Mouse (Mus musculus): ENCODE measurements around the gene Kcnk12. TPM values are rescaled to one million over a fixed set of nuclear protein-coding genes. Genes with fewer than 3 reads are reported as not detected.

Gene Kcnk12
- total RNA-seq, 2 experiments from 2014 or later, result not detected

DNA sequence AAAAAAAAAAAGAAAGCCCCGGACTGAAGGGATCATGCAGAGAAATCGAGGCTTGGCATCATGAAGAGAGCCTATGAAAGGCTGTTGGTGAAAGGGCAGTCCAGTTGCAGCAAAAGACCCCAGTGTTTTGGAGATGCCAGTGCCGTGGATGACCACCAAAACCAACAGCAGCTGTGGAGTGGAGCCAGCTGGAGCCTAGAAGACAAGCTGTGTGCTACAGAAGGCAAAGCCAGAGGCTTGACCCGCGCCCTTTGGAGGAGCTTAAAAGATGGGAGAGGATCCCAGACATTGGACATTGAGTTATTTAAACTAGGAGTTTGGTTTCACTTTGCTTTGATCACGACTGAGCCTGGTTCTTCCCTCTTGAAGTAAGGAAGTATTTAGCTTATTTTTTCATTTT is 9.6 kb downstream of the Kcnk12 start:
- DNase-seq, result no peak
- intact Hi-C loops (cut with DNase I; ENCODE audit: low total_unique reads), result no loop called here

DNA sequence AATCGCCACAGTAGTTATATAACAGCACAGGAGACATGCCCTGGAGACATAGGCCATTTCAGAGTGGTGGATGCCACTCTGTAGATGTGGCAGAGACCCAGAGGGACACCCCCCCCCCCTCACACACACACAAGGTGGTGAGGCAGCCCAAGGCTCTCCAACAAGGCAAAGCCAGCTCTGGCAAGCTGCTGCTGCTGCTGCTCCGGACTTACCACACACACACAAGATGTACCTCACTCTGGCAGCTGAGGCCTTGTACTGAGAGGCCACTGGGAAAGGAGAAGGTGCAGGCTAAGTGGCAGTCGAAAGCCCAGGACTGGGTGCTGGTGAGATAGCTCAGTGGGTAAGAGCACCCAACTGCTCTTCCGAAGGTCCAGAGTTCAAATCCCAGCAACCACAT is 10.1 kb downstream of the Kcnk12 start:
- intact Hi-C loops (cut with DNase I; ENCODE audit: low total_unique reads), result no loop called here
- no peak for DNase-seq

DNA sequence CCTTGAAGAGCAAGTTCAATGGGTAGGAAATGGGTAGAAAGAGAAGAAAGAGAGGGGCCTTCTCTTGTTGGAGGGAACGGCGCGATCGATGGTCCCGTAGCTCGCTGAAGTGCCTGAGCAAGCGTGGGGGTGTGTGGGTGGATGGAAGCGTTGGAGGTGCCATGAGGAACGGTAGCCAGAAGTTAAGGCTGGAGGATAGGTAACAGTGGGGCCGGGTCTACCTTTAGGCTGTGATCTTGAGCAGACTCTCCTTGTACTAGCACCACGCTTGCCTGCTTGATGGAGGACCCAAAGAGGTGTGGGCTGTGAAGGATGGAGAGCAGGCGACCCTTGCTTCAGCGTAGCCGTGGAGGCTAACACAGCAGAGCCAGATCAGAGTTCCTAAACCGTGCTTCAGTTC is 12.1 kb downstream of the Kcnk12 start:
- no peak for DNase-seq
- intact Hi-C loops (cut with DNase I; ENCODE audit: low total_unique reads), result no loop called here

DNA sequence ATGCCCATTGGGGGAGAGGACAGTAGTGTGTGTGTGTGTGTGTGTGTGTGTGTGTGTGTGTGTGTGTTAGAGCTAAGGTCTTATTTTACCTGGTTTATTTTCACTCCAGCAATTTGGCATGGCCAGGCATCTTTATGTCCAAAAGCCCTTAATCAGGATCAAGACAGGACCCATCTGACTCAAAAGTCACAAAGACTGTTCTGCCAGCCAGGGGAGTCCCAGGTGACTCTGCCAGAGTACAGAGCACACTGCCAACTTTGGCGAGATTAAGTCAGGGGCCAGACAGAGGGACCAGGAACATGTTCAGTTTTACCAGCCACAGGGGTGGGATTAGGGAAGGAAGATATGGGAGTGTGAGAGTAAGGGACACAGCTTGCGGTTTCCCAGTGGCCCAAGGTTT is 12.9 kb downstream of the Kcnk12 start:
- DNase-seq, result no peak
- intact Hi-C loops (cut with DNase I; ENCODE audit: low total_unique reads), result no loop called here

DNA sequence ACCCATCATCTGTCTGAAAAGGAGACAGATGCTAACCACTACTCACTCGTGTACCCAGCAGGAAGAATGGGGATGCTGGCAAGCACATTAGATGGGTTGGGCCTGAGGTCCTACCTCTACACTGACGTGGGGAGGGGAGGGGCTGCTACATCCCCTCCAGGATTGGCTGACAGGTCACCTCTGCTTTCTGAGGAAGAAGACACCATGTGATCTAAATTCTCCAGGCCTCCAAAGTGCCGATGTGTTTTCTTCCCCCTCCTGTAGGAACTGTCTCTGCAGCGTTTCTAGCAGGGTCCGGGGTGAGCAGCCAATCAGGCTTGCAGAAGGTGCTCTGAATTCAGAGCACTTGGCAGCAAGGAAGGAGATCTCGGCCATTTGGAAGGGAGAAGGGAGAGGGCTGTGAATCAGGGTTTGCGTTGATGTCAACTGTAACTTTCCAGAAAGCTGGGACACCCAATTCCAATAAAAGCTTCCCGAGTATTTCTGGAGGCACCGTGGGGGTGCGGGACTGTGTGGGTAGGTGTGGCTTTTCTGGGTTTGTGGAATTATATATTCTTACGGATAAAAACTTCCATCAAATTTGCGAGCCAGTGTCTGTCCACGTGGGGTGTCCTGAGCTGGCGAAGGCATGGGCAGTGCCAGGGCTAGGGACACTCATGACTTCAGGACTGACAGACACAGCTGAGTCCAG is 13.5 kb downstream of the Kcnk12 start:
- DNase-seq, result no peak
- intact Hi-C loops (cut with DNase I; ENCODE audit: low total_unique reads), result no loop called here

DNA sequence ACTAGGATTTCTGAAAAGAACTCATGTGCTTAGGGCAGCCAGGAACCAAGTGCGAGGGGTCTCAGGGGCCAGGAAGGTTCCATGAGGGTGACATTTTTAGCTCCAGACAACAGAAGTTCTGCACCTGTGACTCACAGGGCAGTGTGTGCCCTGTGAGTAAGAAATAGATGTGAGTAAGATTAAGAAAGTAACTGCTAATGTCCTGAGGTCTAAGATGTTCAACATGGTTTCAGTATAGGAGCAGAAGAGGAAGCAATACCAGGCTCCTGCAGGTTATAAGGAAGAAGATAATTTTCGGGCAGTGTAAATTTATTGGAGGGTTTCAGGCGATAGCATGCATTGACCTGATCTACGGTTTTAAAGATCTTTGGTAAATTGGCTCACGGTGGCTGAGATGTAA is 16.6 kb downstream of the Kcnk12 start:
- intact Hi-C loops (cut with DNase I; ENCODE audit: low total_unique reads), result no loop called here
- no peak for DNase-seq

DNA sequence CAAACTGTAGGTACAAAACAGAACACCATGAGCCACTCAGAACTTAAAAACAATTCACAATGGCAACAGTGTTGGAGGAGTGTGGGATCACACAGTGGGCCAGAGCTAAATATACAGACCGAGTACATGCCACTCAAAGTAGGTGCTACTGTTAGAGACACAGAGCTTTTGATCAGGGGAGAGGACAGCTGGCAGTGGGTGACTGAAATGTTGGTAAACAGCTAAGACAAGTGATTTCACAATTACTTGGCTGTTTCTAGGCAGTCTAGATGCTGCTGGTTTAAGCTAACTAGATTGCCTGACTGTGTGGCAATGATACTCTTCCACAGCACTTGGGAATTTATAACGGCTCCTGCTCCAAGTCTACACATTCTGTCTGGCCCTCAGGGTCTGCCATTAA is 17.6 kb downstream of the Kcnk12 start:
- DNase-seq, result no peak
- intact Hi-C loops (cut with DNase I; ENCODE audit: low total_unique reads), result no loop called here

DNA sequence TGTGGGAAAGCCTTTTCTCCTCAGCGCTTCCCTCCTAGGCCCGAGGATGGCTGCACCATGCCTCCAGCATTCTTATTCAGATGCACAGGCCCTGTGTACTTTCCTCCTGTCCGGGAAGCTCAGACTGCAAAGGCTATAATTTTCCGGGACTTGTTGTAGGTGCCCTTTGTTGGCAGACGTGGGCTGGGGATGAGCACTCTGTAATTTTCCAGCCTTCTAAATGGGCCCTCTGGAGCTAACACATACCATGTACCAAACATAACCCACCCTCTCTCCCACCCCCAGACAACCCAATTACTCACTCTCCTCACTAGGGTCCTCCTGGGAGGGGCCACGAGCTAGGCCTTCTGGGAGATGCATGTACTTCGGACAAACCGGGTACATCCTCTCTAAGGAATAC is 22.8 kb downstream of the Kcnk12 start:
- no peak for DNase-seq
- intact Hi-C loops (cut with DNase I; ENCODE audit: low total_unique reads), result no loop called here

DNA sequence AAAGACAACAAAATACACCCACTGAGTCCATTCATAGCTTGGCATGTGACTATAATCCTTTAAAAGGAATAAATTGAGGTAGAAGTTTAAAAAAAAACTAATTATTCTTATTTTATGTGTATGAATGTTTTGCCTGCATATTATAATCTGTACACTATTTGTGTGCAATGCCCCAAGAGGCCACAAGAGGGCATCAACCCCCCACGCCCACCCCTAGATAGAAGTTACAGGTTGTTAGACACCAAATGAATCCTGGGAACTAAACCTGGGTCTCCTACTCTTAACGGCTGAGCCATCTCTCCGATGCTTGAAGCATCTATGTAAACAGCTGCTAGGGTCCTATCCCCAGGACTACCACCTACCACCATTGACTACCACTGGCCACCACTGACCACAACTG is 24.6 kb downstream of the Kcnk12 start:
- no peak for DNase-seq
- intact Hi-C loops (cut with DNase I; ENCODE audit: low total_unique reads), result no loop called here

DNA sequence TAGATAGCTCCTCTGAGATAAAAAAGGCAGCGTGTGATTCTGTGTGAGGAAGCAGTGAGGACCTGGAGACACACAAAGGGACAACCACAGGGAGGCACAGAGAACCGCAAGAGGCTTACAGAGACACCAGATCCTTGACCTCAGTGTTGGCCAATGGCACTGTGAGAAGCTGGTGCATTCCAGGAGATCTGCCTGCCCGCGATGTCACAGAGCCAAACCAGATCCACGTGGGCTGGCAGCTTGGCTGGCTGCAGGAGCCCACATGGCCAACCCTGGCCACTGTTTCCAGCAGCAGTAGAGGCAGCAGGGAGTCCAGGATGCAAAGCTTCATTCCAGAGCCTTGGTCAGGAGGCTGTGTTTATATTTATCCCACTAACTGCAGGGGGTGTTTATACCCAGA is 27.0 kb downstream of the Kcnk12 start:
- intact Hi-C loops (cut with DNase I; ENCODE audit: low total_unique reads), result no loop called here
- DNase-seq, result no peak

DNA sequence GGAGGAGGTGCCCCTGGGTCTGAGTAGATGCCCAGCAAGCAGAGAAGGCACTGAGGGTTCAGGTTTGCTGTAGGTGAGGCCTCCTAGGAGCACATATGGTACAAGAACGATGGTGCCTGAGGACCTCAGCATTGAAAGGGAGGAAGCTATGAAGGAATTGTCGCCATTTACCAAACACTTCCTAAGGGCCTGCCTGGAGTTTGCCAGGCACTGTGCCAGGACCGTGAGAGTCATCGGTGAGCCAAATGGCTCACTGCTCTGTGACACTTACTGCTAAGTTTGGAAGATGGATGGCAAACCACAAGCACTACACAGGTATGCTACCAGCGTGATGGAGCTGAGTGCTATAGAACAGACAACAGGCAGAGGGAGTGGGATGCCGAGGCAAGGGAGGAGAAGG is 30.9 kb downstream of the Kcnk12 start:
- intact Hi-C loops (cut with DNase I; ENCODE audit: low total_unique reads), result no loop called here
- DNase-seq, result no peak

DNA sequence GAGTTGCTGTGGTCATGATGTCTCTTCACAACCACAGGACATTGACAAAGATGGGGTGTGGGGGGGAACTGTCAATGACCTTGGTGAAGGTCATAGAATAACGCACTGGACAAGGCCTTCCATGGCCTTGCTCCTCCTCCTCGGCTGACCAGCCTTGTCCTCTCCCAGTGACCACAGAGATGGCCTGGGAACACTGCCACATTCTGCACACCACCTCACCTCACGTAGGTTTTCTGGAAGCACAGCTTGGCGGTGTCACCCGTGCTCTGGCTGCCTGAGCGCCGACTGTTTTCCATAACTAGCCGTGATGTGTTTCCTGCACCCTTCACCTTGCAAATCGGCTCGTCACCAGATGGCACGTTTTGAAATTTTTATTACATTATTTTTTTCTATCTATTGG is 32.8 kb downstream of the Kcnk12 start:
- intact Hi-C loops (cut with DNase I; ENCODE audit: low total_unique reads), result no loop called here
- DNase-seq, result no peak

DNA sequence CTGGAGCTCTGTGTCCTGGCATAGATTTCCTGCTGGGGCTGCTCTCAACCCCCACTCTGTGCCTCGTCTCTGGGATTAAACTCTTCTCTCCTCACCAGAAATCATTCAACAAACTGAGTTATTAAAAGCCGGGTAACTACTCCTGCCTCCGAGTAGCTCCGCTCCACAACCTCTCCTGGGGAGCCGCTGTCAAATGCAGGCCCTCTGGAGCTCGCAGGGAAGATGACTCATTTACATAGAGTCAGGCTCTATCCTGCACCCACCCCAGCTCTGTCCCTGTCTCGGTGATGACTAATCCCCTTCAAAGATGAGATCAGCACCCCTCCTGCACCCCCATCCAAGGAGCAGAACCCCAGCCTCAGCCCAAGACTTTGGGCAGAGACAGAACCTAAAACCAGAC is 34.6 kb downstream of the Kcnk12 start:
- no peak for DNase-seq
- intact Hi-C loops (cut with DNase I; ENCODE audit: low total_unique reads), result no loop called here

DNA sequence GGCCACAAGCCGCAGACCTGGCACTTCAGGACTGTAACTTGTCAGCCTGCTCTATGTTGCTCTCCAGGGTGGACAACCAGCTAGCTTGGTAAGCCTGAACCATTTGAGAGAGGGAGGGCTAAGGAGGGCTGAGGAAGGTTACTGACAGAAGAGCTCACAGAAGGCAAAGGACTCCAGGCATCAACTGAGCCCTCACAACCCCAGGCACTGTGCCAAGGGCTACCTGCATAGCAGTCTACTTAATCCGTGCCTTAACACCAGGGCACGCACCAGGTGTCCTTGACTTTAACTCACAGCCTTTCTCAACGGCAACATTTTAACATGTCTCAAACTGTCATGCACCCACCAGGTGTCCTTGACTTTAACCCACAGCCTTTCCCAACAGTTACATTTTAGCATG is 37.5 kb downstream of the Kcnk12 start:
- no peak for DNase-seq
- intact Hi-C loops (cut with DNase I; ENCODE audit: low total_unique reads), result no loop called here

DNA sequence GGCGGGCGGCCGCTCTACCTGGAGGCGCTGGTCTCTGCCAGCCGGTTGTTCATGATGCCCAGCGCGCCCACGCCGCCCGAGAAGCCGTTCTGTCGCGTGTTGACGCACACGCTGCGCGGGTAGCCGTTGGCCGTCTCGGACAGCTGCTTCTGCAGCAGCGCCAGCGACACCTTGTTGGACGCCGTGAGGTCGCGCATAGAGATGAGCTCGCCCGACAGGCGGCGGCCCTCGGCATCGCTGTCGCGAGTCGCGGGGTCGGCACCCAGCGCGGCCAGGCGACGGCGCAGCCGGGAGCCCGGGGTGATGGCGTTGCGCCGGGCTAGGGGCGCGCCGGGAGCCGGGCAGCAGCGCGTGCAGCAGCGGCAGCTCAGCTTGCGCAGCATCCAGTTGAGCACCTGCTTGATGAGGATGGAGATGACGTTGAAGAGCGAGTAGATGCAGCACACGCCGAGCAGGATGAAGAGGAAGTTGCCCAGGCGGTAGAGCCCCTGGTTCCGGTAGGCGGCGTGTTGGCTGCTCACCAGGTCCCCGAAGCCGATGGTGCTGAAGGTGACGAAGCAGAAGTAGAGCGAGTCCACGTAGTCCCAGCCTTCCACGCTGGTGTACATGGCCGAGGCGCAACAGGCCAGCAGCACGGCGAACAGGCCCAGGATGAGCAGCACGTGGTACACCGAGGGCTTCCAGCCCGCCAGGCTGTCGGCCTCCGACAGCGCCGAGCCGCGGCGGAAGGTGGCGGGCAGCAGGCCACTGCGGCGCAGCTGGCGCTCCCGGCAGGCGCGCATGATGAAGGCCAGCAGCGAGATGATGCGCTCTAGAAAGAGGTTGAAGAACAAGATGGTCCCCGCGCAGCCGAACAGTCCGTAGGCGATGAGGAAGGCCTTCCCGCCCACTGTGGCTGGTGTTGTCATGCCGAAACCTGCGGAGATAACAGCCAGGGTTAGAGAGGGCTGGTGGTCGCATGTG is 51.6 kb downstream of the Kcnk12 start:
- intact Hi-C loops (cut with DNase I; ENCODE audit: low total_unique reads), result no loop called here
- DNase-seq, result peak; percentile 19

DNA sequence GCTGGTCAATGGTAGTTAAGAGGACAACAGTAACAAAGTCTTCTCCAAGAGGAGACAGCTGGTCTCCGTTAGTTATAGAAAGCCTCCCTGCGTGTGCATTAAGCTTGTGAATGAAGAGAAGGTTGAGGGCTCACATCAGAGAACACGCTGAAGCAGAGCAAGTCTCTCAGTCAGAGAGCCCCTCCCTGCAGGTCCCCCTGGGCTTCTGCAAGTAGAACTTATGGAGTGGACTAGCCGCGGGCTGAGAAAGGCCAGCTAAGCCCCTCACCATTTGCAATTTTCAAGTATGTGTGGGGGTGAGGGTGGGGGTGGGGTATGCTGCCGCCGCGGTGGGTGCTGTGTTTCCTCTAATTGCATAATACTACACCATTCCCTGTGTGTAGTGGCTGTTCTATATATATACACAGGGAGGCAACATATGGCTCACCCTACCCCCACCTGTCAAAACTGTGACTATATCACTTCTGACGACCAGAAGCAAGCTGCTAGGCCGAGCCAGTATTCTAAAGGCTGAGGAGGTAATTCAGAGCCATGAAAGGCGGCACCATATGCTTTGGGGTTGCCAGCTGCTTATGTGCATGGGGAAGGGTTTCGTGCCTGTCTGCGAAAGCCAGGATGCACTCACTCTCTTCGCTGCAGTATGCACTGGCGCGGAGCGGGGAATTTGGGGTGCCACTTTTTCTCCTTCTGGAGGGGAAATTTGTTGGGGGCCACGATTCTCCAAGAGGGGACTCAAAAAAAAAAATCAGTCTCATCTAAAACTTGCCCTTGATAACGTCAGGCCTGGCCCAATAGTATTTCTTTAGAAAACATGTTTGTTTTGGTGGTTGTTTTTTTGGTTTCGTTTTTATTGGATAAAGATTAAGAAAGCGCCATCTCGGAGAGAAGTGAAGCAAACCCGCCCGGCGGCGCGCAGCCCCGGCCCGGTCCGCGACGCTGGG is 52.5 kb downstream of the Kcnk12 start:
- DNase-seq, result no peak
- intact Hi-C loops (cut with DNase I; ENCODE audit: low total_unique reads), result no loop called here

DNA sequence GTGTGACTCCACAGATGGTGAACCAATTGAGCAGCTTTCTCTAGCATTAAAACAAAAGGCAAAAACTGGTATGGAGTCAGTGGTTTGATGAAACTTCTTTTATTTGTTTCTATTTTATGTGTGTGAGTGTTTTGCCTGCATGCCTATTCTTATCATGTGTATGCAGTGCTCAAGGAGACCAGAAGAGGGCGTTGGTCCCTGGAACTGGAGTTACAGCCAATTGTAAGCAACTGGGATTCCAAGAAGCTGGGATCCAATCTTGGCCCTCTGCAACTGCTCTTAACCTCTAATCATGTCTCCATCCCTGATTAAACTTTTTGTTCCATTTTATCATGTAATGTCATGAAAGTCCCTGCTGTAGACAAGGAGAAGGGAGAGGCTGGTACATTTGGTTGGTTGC is 58.0 kb downstream of the Kcnk12 start:
- intact Hi-C loops (cut with DNase I; ENCODE audit: low total_unique reads), result no loop called here
- DNase-seq, result no peak

DNA sequence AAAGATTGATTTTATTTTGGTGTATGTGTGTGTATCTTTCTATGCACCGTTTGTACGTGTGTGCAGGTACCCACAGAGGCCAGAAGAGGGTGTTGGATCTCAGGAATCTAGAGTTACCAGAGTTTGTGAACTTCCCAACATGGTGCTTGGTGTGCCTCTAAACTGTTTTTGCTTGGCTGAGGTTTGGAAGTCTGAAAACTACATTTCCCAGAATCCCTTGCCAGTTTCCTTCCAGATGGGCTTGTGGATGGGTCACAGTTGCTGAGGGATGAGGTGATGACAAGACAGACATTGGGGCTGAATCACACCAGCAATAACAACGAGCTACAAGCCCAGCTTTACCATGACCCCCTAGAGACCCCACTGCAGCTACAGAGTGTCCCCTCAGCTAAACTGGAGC is 60.6 kb downstream of the Kcnk12 start:
- DNase-seq, result no peak
- intact Hi-C loops (cut with DNase I; ENCODE audit: low total_unique reads), result no loop called here

DNA sequence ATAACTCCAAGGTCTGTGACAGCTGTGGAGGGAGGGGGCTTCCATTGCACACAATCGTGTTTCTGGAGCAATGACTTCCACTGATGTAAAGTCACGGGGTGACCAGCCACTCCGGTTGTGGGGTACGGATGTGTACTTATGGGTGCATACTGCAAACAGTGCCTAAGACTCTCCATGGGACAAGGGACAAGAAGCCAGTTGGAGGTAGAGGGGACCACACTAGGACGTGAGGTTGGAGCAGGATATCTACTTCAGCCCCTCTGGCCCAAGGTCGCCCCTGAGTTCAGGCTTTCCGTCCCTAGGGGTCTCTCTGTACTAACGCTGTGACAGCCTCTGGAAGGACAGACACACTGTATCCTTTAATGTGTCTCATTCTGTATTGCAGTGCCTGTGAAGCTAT is 63.3 kb downstream of the Kcnk12 start:
- intact Hi-C loops (cut with DNase I; ENCODE audit: low total_unique reads), result no loop called here
- DNase-seq, result no peak

DNA sequence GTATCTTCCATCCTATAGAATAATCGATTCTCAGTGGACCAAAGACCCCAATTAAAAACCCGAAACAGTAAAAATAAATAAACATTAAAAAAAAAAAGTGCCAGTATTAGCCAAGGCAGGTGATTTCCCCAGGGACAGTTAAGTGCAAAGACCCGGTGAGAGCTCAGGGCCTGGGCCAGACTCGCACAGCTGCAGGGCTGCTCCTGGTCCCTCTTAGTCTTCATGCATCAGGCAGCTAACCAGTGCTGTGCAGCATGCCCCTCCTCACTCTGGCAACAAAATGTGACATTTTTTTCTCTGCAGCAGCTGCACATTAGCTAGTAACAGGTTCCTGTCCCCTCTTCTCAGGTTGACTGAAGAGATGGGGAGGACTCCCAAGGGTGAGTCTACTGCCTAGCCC is 65.8 kb downstream of the Kcnk12 start:
- intact Hi-C loops (cut with DNase I; ENCODE audit: low total_unique reads), result no loop called here
- DNase-seq, result no peak
